Mouse (Mus musculus): ENCODE results near the gene Ggta1. TPM values are rescaled to one million over a fixed set of nuclear protein-coding genes. Genes with fewer than 3 reads are reported as not detected.

Ggta1 gene
- polyA plus RNA-seq, 1 experiment = 3.7 TPM

DNA sequence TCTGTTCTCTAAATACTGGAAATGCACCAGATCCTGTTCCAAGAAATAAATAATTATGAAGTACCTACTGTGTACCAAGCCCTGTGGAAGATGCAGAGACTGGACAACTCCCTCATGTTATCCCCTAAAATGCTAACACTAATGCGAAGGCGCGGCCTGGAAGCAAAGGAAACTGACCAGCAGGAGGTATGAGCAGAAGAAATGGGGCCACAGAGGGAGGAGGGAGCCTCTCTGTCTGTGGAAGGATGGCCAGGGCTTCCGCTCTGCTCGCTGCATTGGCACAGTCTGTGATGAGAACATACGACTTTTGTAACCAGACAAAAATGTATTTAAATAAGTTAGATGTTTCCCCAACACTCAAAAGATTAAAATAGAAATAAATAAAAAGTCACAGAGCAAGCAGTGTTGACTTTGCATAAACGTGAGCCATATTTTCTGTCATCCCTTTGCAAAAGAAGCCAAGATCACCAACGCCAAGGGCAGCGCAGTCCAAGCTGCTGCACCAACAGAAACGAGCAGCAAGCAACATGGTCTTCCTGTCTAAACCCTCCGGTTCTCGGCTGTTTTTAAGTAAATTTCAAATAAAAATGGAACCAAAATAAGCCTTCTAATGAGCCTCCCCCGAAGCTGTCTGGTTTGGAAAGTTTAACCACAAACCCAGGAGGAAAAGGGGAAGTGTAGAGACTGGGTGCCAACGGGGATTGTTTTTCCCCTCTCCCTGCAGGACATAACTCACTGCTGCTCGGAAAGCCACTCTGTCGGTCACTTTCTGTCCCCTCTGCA, 18.9 kb downstream of the Ggta1 start:
- no peak overlapping the region for H3K27ac ChIP-seq (ENCODE audit: insufficient read depth, low read length)
- no peak for TF ChIP-seq POLR2A (IDR thresholded peaks at IDR 0.05; ENCODE audit: extremely low read depth, insufficient read depth, low read length)
- no peak for TF ChIP-seq CTCF (IDR thresholded peaks at IDR 0.05; ENCODE audit: extremely low read depth, insufficient read depth, low read length)
- H3K4me3 ChIP-seq (ENCODE audit: insufficient read depth, low read length) = no peak overlapping the region

DNA sequence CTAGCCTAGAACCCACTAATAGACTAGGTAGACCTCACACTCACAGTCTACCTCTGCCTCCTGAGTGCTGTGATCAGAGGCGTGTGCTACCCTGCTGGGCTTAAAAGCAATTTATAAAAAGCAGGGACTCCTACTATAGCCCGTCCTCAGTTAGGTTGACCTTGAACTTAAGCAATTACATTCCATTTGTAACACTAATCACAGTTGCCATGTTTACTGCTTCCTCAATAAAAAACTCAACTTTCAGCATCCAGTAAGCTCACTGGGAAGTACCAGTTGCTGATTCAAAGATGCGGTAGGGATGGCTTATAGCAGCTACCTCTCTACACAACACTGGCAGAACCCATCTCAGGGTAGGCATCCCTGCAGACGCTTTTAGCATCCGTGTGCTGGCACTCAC, 19.7 kb downstream of the Ggta1 start:
- Histone ChIP-seq H3K4me1 (ENCODE audit: control insufficient read depth, insufficient read depth, low read length) (no peaks in the 10 kb centered on the region), H3K27ac (ENCODE audit: insufficient read depth, low read length) (no peak overlapping the region), H3K4me3 (ENCODE audit: insufficient read depth, low read length) (no peak overlapping the region)
- no peak for TF ChIP-seq POLR2A (IDR thresholded peaks at IDR 0.05; ENCODE audit: extremely low read depth, insufficient read depth, low read length)
- no peak for TF ChIP-seq CTCF (IDR thresholded peaks at IDR 0.05; ENCODE audit: extremely low read depth, insufficient read depth, low read length)

More for the DNA sequence above, 18.9 kb downstream of the Ggta1 start:
- H3K4me1 ChIP-seq (ENCODE audit: control insufficient read depth, insufficient read depth, low read length) = no peaks in the 10 kb centered on the region

DNA sequence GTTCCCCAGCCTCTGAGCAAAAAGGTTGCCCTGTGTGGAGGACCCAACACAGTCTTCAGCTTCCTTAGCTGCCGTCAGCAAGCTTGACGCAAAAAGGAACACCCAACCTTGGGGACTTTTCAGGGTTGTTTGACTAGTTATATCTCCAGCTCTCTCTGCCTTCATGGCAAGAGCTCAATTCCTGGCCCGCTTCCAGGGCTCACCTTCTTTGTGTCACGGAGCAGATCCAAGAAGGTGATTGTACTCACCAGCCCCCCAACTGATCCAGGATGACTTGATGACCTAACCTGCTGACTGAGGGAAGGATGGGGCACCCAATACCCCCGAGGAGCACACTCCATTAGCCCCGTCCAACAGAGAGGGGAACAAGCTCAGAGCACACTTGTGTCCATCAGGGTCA, 21.0 kb downstream of the Ggta1 start:
- H3K27ac ChIP-seq (ENCODE audit: insufficient read depth, low read length) = no peak overlapping the region
- no peak overlapping the region for H3K4me3 ChIP-seq (ENCODE audit: insufficient read depth, low read length)
- TF ChIP-seq CTCF (IDR thresholded peaks at IDR 0.05; ENCODE audit: extremely low read depth, insufficient read depth, low read length) = no peak
- TF ChIP-seq POLR2A (IDR thresholded peaks at IDR 0.05; ENCODE audit: extremely low read depth, insufficient read depth, low read length) = no peak
- no peaks in the 10 kb centered on the region for H3K4me1 ChIP-seq (ENCODE audit: control insufficient read depth, insufficient read depth, low read length)

DNA sequence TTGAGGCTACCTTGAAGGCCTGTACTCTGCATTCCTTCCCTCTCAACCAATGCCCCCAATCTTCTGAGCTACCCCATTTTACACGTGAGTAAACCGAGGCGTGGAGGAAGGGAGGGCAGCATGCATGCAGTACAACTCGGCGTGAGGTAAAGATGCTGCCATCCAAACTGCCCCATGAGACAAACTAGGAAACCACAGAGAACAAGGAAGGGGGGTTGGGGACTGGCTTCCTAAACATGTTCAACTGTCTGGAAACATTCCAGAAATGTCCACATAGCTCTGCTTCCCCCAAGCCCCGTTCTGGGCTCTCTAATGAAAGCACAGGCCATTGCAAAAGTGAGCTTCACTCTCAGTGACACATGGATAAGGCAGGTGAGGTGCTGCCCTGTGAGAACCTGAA, 21.6 kb downstream of the Ggta1 start:
- H3K4me3 ChIP-seq (ENCODE audit: insufficient read depth, low read length) = no peak overlapping the region
- no peak overlapping the region for H3K27ac ChIP-seq (ENCODE audit: insufficient read depth, low read length)
- TF ChIP-seq CTCF (IDR thresholded peaks at IDR 0.05; ENCODE audit: extremely low read depth, insufficient read depth, low read length) = no peak
- no peak for TF ChIP-seq POLR2A (IDR thresholded peaks at IDR 0.05; ENCODE audit: extremely low read depth, insufficient read depth, low read length)
- no peaks in the 10 kb centered on the region for H3K4me1 ChIP-seq (ENCODE audit: control insufficient read depth, insufficient read depth, low read length)

DNA sequence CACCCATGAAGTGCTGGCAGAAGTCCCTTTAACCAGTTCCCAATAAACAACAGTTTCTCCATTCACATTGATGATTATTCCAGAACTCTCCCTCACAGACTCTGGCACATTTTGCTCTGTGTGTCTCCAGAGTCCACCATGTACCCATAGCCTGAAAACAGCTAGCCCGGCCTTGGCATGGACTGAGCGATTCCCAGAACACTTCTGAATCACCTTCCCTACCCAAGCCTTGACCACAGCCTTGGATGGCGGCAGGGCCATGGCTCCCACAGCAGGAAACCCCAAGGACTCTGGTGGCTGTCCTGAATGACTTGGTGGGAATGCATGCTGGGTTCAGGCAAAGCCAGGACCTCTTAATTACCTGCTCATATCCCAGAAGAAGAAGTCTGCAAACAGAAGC, 22.6 kb downstream of the Ggta1 start:
- Histone ChIP-seq H3K27ac (ENCODE audit: insufficient read depth, low read length) (no peak overlapping the region), H3K4me3 (ENCODE audit: insufficient read depth, low read length) (no peak overlapping the region), H3K4me1 (ENCODE audit: control insufficient read depth, insufficient read depth, low read length) (no peaks in the 10 kb centered on the region)
- TF ChIP-seq CTCF (IDR thresholded peaks at IDR 0.05; ENCODE audit: extremely low read depth, insufficient read depth, low read length) (no peak), POLR2A (IDR thresholded peaks at IDR 0.05; ENCODE audit: extremely low read depth, insufficient read depth, low read length) (no peak)

DNA sequence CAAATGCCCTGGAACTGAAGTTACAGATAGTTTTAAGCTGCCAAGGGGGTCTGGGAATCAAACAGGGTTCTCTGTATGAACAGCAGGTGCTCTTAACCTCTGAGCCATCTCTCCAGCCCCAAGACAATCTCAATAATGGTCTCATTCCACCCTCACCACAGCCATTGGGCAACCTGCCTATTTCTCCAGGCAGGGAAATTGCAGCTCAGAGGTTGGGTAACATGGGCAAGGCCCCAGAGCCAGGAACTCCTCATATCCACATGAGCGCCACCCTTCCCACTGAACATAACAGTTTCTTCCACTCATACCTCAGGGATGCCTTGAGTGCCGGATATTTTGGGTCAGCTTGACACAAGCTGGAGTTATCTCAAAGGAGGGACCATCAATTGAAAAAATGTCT, 25.2 kb downstream of the Ggta1 start:
- TF ChIP-seq POLR2A (IDR thresholded peaks at IDR 0.05; ENCODE audit: extremely low read depth, insufficient read depth, low read length) (no peak), CTCF (IDR thresholded peaks at IDR 0.05; ENCODE audit: extremely low read depth, insufficient read depth, low read length) (no peak)
- no peak overlapping the region for H3K4me3 ChIP-seq (ENCODE audit: insufficient read depth, low read length)
- H3K27ac ChIP-seq (ENCODE audit: insufficient read depth, low read length) = no peak overlapping the region
- no peaks in the 10 kb centered on the region for H3K4me1 ChIP-seq (ENCODE audit: control insufficient read depth, insufficient read depth, low read length)

DNA sequence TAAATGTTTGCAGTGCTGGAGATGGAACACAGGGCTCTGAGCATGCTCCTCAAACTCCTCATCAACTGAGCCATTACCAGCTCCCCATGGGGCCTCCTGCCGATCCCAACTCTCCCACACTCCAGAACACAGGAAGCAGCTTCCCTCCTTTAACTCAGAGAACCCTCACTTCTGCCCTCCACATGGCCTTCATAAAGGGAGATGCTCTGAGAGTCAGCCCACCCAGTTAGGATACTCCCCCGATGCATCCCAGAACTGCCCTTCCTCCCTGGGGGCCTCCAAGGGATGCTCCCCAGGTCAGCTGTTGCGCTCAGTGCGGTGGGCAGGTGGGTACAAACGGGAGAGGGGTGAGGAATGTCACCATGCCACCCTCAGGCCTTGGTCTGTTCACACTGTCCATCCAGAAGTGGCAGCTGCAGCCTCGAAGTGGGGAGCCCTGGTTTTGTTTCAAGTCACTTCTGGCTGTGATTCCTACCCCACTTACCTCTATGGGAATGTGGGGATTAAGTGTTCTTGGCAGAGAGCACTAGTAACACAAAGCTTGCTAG, 28.4 kb downstream of the Ggta1 start:
- TF ChIP-seq POLR2A (IDR thresholded peaks at IDR 0.05; ENCODE audit: extremely low read depth, insufficient read depth, low read length) = no peak
- TF ChIP-seq CTCF (IDR thresholded peaks at IDR 0.05; ENCODE audit: extremely low read depth, insufficient read depth, low read length) = no peak
- H3K27ac ChIP-seq (ENCODE audit: insufficient read depth, low read length) = no peak overlapping the region

DNA sequence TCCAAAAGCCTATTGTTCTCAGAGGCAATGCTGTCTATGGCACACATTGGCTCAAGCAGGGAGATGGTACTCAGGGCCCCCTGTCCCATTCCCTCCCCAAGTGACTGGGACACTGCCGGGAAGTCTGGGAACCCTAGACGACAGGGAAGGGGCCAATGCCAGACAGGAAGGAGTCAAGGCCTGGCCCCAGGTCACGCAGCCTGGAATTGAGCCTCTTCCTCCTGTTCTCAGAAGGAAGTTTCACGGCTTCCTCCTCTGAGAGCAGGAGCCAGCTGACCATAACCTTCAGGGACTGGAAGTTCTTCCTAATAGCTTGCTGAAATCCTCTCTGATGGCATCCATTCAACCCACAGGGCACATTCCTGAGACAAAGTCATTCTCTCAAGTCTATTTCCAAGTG, 29.6 kb downstream of the Ggta1 start:
- Histone ChIP-seq H3K4me3 (ENCODE audit: insufficient read depth, low read length) (no peak overlapping the region), H3K27ac (ENCODE audit: insufficient read depth, low read length) (no peak overlapping the region), H3K4me1 (ENCODE audit: control insufficient read depth, insufficient read depth, low read length) (no peaks in the 10 kb centered on the region)
- TF ChIP-seq CTCF (IDR thresholded peaks at IDR 0.05; ENCODE audit: extremely low read depth, insufficient read depth, low read length) = no peak
- no peak for TF ChIP-seq POLR2A (IDR thresholded peaks at IDR 0.05; ENCODE audit: extremely low read depth, insufficient read depth, low read length)

More for the DNA sequence above, 28.4 kb downstream of the Ggta1 start:
- Histone ChIP-seq H3K4me1 (ENCODE audit: control insufficient read depth, insufficient read depth, low read length) (no peaks in the 10 kb centered on the region), H3K4me3 (ENCODE audit: insufficient read depth, low read length) (no peak overlapping the region)

DNA sequence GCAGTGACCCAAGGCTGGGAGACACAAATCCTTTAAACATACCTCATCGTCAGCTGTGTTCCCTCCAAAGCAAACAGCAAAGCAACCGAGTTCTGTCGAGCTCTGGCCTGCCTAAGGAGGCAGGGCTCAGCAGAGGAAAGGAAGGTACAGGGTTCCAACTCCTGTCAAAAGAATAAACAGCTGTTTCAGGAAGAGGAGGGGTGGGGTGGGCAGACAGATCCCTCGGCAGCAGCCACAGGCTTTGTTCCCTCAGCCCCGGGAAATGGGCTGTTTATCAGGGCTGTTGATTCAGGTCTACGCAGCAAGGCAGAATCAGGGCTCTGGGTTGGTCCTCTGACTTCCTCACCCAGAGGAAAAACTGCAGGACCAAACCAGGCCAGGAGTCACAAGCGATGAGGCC, 30.6 kb downstream of the Ggta1 start:
- H3K27ac ChIP-seq (ENCODE audit: insufficient read depth, low read length) = 0 out of 2 replicates have a peak overlapping the region, but pooled peaks have one; percentile 37
- no peak for TF ChIP-seq POLR2A (IDR thresholded peaks at IDR 0.05; ENCODE audit: extremely low read depth, insufficient read depth, low read length)
- H3K4me3 ChIP-seq (ENCODE audit: insufficient read depth, low read length) = no peak overlapping the region
- no peaks in the 10 kb centered on the region for H3K4me1 ChIP-seq (ENCODE audit: control insufficient read depth, insufficient read depth, low read length)

DNA sequence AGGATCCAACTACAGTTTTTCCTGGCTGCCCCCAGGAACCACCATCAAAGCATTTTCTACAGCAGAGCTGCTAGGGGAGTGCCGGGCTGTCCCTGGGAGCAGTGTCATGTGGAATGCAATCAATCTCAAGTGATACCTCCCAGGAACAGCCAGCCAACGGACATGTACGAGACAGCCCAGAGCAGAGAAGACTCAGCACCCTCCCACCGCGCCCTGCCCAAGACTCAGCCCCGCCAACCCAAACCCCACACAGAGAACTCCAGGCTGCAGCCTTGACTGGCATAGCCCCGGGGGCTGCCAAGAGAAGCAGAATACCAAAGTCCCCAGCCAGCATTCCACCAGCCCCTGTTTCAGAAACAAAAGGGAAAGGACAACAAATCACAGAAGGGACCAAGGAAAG, 31.0 kb downstream of the Ggta1 start:
- 0 out of 2 replicates have a peak overlapping the region, but pooled peaks have one; percentile 37 for H3K27ac ChIP-seq (ENCODE audit: insufficient read depth, low read length)
- H3K4me1 ChIP-seq (ENCODE audit: control insufficient read depth, insufficient read depth, low read length) = no peaks in the 10 kb centered on the region
- TF ChIP-seq CTCF (IDR thresholded peaks at IDR 0.05; ENCODE audit: extremely low read depth, insufficient read depth, low read length) (no peak), POLR2A (IDR thresholded peaks at IDR 0.05; ENCODE audit: extremely low read depth, insufficient read depth, low read length) (no peak)
- H3K4me3 ChIP-seq (ENCODE audit: insufficient read depth, low read length) = no peak overlapping the region
